Mouse (Mus musculus) stomach, embryonic 14.5 days (tissue): Measurements from ENCODE around the gene Efna4. TPM values are rescaled to one million over a fixed set of nuclear protein-coding genes. Genes with fewer than 3 reads are reported as not detected.

Experiments used
- ATAC-seq: fragments of 200-750 bp; cut with Nextera tagmentation; 2 replicates; pipeline ENCODE4 v1.8.0; 2017; ENCODE audit warnings: low read depth, moderate TSS enrichment; ENCODE audit not compliant: insufficient number of reproducible peaks, insufficient read depth, low FRiP score
- H3K27ac ChIP-seq: fragments of 300-500 bp; sonication (generic); 2 replicates; pipeline ENCODE4 v1.5.1; 2014; ENCODE audit warnings: mild to moderate bottlenecking, low read length, moderate library complexity, mixed read lengths
- H3K27me3 ChIP-seq: fragments of 300-500 bp; sonication (generic); 2 replicates; pipeline ENCODE4 v1.6.1; 2014; ENCODE audit warnings: low read length, control low read depth, mixed read lengths; ENCODE audit not compliant: control insufficient read depth, insufficient read depth
- H3K36me3 ChIP-seq: fragments of 300-500 bp; sonication (generic); 2 replicates; pipeline ENCODE4 v1.6.1; 2014; ENCODE audit warnings: mild to moderate bottlenecking, control low read depth, low read length, moderate library complexity, mixed read lengths; ENCODE audit not compliant: control insufficient read depth, insufficient read depth
- H3K4me1 ChIP-seq: fragments of 300-500 bp; sonication (generic); 2 replicates; pipeline ENCODE4 v1.6.1; 2014; ENCODE audit warnings: low read length, control low read depth, mixed read lengths; ENCODE audit not compliant: control insufficient read depth, insufficient read depth
- H3K4me2 ChIP-seq: fragments of 300-500 bp; sonication (generic); replicated peaks from 2 replicates; pipeline ENCODE4 v1.6.1; 2014; ENCODE audit warnings: low read depth, low read length, control low read depth
- H3K4me3 ChIP-seq: fragments of 300-500 bp; sonication (generic); 2 replicates; pipeline ENCODE4 v1.5.1; 2014; ENCODE audit warnings: low read depth, low read length, control low read depth
- H3K9ac ChIP-seq: fragments of 300-500 bp; sonication (generic); replicated peaks from 2 replicates; pipeline ENCODE4 v1.6.1; 2014; ENCODE audit warnings: low read depth, mild to moderate bottlenecking, control low read depth, low read length, moderate library complexity, mixed read lengths
- H3K9me3 ChIP-seq: fragments of 300-500 bp; sonication (generic); 2 replicates; pipeline ENCODE4 v1.6.1; 2016; ENCODE audit warnings: low read depth, low read length, control low read depth; ENCODE audit not compliant: control insufficient read depth
- WGBS: fragments of 180-500 bp; shearing (Covaris S2); extraction: QIAGEN DNeasy Blood & Tissue Kit; methylation state at CpG from one replicate; pipeline ENCODE4 v1.1.7; 2014; 5-methylcytosine and 5-hydroxymethylcytosine counted together
- polyA plus RNA-seq: library from polyadenylated mRNA; unstranded; fragments of >200 nt; fragmentation: Nextera tagmentation; extraction: Ambion mirVana; gene quantifications from 2 replicates; pipeline ENCODE4 v1.2.1, GENCODE M21; 2014

Efna4 gene
- polyA plus RNA-seq, 1 experiment from 2014 or later: 25.3 TPM

GRCm38 (mm10) chr3:89300514-89300913 is 37.3 kb downstream of the Efna4 start:
- ATAC-seq: no peak
- H3K27me3 ChIP-seq: no peaks in the 10 kb centered on the region
- no peak overlapping the region for H3K9ac ChIP-seq
- H3K4me3 ChIP-seq: no peak overlapping the region
- no peaks in the 10 kb centered on the region for H3K36me3 ChIP-seq
- no peaks in the 10 kb centered on the region; the same call in 1 of the 2 replicates for H3K4me1 ChIP-seq
- H3K27ac ChIP-seq: no peak overlapping the region
- H3K9me3 ChIP-seq: no peaks in the 10 kb centered on the region
- H3K4me2 ChIP-seq: no peak overlapping the region
- WGBS: 68% methylated on average over 2 of the region's 2 CpGs

- no peak for ATAC-seq
- Histone ChIP-seq H3K4me2 (peak overlapping the region; percentile 44), H3K4me1 (no peaks in the 10 kb centered on the region; the same call in 1 of the 2 replicates), H3K36me3 (no peaks in the 10 kb centered on the region), H3K9ac (no peak overlapping the region), H3K27ac (no peak overlapping the region), H3K9me3 (no peaks in the 10 kb centered on the region), H3K27me3 (no peaks in the 10 kb centered on the region), H3K4me3 (peak overlapping the region; percentile 18; the same call in 1 of the 2 replicates)
- WGBS: 30% methylated on average over 1 of the region's 1 CpGs
Measured at GRCm38 (mm10) chr3:89300071-89300470, 37.8 kb downstream of the Efna4 start.

DNA sequence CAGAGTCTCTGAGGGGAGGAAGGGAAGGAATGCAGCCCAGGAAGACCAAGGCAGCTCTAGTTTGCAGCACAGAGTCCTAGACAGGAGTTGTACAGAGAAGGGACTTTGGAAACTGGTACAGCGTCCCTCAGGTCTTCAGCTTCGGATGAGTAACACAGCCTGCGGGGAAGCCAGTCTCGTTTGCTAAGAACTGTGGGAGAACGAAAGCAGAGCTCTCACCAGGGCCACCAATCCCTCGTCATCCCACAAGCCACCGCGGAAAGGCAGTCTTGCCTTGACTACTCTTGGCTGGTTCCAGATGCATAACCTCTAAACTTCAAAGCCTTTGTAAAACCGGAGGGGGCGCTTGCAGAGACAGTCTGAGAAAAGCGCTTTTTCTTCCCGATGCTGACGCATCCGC is 38.3 kb downstream of the Efna4 start:
- Histone ChIP-seq H3K4me3 (peak overlapping the region; percentile 18), H3K9ac (no peak overlapping the region), H3K4me1 (no peaks in the 10 kb centered on the region; the same call in 1 of the 2 replicates), H3K4me2 (peak overlapping the region; percentile 44), H3K9me3 (no peaks in the 10 kb centered on the region), H3K36me3 (no peaks in the 10 kb centered on the region), H3K27ac (no peak overlapping the region), H3K27me3 (no peaks in the 10 kb centered on the region)
- WGBS: 1% methylated on average over 14 of the region's 14 CpGs
- ATAC-seq: no peak

DNA sequence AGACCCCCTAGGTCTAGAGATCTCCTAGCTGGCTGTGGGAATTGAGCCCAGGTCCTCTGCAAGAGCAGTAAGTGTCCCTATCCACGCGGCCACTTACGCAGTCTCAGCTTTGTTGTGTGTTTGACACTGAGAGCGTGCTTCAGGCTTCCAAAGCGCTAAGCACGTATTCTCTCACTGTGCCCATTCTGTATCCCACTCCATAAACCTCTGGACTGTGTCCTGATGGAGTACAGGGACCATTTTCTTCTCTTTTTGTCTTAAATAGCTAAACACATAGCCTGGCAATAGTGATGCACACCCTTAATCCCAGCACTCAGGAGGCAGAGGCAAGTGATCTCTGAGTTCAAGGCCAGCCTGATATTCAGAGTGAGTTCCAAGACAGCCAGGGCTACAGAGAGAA is 38.9 kb downstream of the Efna4 start:
- no peaks in the 10 kb centered on the region for H3K9me3 ChIP-seq
- no peak overlapping the region for H3K9ac ChIP-seq
- no peaks in the 10 kb centered on the region for H3K27me3 ChIP-seq
- H3K4me1 ChIP-seq: no peaks in the 10 kb centered on the region; the same call in 1 of the 2 replicates
- ATAC-seq: no peak
- 84% methylated on average over 6 of the region's 6 CpGs for WGBS
- no peak overlapping the region for H3K27ac ChIP-seq
- no peak overlapping the region for H3K4me2 ChIP-seq
- no peak overlapping the region for H3K4me3 ChIP-seq
- no peaks in the 10 kb centered on the region for H3K36me3 ChIP-seq

GRCm38 (mm10) chr3:89296761-89297396 is 40.9 kb downstream of the Efna4 start:
- no peaks in the 10 kb centered on the region for H3K9me3 ChIP-seq
- H3K4me2 ChIP-seq: no peak overlapping the region
- H3K4me1 ChIP-seq: no peaks in the 10 kb centered on the region; the same call in 1 of the 2 replicates
- H3K36me3 ChIP-seq: no peaks in the 10 kb centered on the region
- H3K27me3 ChIP-seq: no peaks in the 10 kb centered on the region
- 82% methylated on average over 11 of the region's 11 CpGs for WGBS
- no peak overlapping the region for H3K9ac ChIP-seq
- H3K27ac ChIP-seq: no peak overlapping the region
- ATAC-seq: no peak
- H3K4me3 ChIP-seq: no peak overlapping the region

DNA sequence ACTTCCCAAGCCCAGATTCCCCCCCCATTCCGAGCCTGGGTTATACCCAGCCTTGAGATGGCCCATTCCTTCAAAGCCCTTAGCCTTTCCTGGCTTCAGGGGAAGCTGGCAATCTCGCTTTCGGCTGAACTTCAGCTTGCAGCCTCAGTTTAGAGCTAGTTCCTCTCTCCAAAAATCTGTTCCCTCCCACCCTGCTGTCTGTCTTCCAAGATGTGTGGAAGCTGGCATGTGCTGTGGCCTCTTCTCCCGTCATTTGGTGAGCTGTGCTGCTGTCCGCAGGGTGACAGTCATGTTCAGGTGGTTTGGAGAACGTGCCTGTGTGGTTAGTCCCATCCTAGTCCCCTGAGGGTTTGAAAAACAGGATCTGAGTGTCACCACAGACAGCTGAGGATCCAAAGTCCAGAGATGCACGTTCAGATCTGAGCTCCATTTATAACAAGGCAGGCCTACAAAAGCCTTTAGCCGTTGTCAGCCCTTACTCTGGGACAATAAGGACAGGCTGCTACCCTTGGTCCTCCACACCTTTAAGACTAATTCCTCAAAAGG is 42.1 kb downstream of the Efna4 start:
- Histone ChIP-seq H3K27me3 (no peaks in the 10 kb centered on the region), H3K4me2 (no peak overlapping the region), H3K9me3 (no peaks in the 10 kb centered on the region), H3K9ac (no peak overlapping the region), H3K4me1 (no peaks in the 10 kb centered on the region; the same call in 1 of the 2 replicates), H3K27ac (no peak overlapping the region), H3K36me3 (no peaks in the 10 kb centered on the region), H3K4me3 (no peak overlapping the region)
- ATAC-seq: no peak
- 77% methylated on average over 8 of the region's 8 CpGs for WGBS

DNA sequence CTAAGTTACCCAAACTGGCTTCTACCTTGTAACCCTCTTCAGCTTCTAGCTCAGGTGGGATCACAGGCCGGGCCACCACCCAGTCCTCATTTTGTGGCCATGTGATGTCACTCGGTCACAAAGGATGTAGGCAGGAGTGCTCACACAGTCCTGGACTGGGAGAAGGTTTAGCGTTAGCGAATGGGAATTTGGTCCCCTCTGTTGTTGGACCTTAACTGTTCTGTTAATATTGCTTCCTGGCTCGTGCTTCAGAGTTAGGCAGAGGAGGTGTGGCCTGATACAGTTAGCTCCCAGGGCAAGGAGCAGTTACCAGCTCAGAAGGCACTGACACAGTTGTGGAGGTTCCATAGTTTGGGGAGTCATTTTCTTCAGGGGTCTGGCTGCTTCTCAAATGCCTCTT is 43.6 kb downstream of the Efna4 start:
- Histone ChIP-seq H3K36me3 (no peaks in the 10 kb centered on the region), H3K4me1 (no peaks in the 10 kb centered on the region; the same call in 1 of the 2 replicates), H3K9me3 (no peaks in the 10 kb centered on the region), H3K27ac (no peak overlapping the region), H3K27me3 (no peaks in the 10 kb centered on the region), H3K4me3 (no peak overlapping the region), H3K4me2 (no peak overlapping the region), H3K9ac (no peak overlapping the region)
- WGBS: 76% methylated on average over 5 of the region's 5 CpGs
- no peak for ATAC-seq

- no peak overlapping the region for H3K4me2 ChIP-seq
- no peaks in the 10 kb centered on the region for H3K9me3 ChIP-seq
- H3K9ac ChIP-seq: no peak overlapping the region
- 86% methylated on average over 11 of the region's 11 CpGs for WGBS
- no peak for ATAC-seq
- no peaks in the 10 kb centered on the region for H3K27me3 ChIP-seq
- no peaks in the 10 kb centered on the region for H3K4me1 ChIP-seq
- no peaks in the 10 kb centered on the region for H3K36me3 ChIP-seq
- no peak overlapping the region for H3K4me3 ChIP-seq
- H3K27ac ChIP-seq: no peak overlapping the region
Measured at GRCm38 (mm10) chr3:89293247-89293918, 44.4 kb downstream of the Efna4 start.
